Mouse (Mus musculus) kidney, adult 9 months (tissue): Measurements from ENCODE around the gene Scly.

Source experiments
- DNase-seq: peaks from one replicate; pipeline ENCODE4 v3.0.0; 2022

The Scly gene

GRCm38 (mm10) chr1:91297799-91298744 lies at the start of gene Scly:
Scly (plus strand) TSS chr1:91298338.
- DNase-seq, result peak; percentile 97

- no peak for DNase-seq
Observed at GRCm38 (mm10) chr1:91248970-91249369, 49.2 kb upstream of the Scly start.

- peak; percentile 98 for DNase-seq
Observed at GRCm38 (mm10) chr1:91249564-91250414, 48.3 kb upstream of the Scly start, which contains the start of gene Ube2f. Ube2f (plus strand) TSS chr1:91250304.

GRCm38 (mm10) chr1:91250415-91251147 lies 47.6 kb upstream of the Scly start:
- DNase-seq, result peak; percentile 18

- peak; percentile 21 for DNase-seq
Observed at GRCm38 (mm10) chr1:91251148-91251650, 46.9 kb upstream of the Scly start.

- peak; percentile 30 for DNase-seq
Observed at GRCm38 (mm10) chr1:91251927-91252326, 46.2 kb upstream of the Scly start.

- no peak for DNase-seq
Observed at GRCm38 (mm10) chr1:91257918-91258317, 40.2 kb upstream of the Scly start.

GRCm38 (mm10) chr1:91259794-91260193 lies 38.3 kb upstream of the Scly start:
- no peak for DNase-seq

- no peak for DNase-seq
Observed at GRCm38 (mm10) chr1:91262508-91262907, 35.6 kb upstream of the Scly start.

GRCm38 (mm10) chr1:91272260-91272659 lies 25.9 kb upstream of the Scly start:
- no peak for DNase-seq

- no peak for DNase-seq
Observed at GRCm38 (mm10) chr1:91276581-91276980, 21.6 kb upstream of the Scly start.

- no peak for DNase-seq
Observed at GRCm38 (mm10) chr1:91277480-91277879, 20.7 kb upstream of the Scly start.

- DNase-seq, result no peak
Observed at GRCm38 (mm10) chr1:91278410-91279119, 19.6 kb upstream of the Scly start.

GRCm38 (mm10) chr1:91279126-91279525 lies 19.0 kb upstream of the Scly start:
- DNase-seq, result no peak

- DNase-seq, result no peak
Observed at GRCm38 (mm10) chr1:91282582-91282981, 15.6 kb upstream of the Scly start.

GRCm38 (mm10) chr1:91289375-91289774 lies 8.8 kb upstream of the Scly start:
- DNase-seq, result no peak

- DNase-seq, result peak; percentile 60
Observed at GRCm38 (mm10) chr1:91292101-91292825, 5.9 kb upstream of the Scly start.

- DNase-seq, result no peak
Observed at GRCm38 (mm10) chr1:91295544-91295943, 2.6 kb upstream of the Scly start.

- no peak for DNase-seq
Observed at GRCm38 (mm10) chr1:91299026-91299706, 1.0 kb downstream of the Scly start.

- DNase-seq, result peak; percentile 61
Observed at GRCm38 (mm10) chr1:91299707-91300426, 1.7 kb downstream of the Scly start.
